Mouse (Mus musculus): ENCODE measurements around the gene Pagr1a. TPM values are rescaled to one million over a fixed set of nuclear protein-coding genes. Genes with fewer than 3 reads are reported as not detected.

Gene Pagr1a
- polyA plus RNA-seq, 1 experiment from 2014 or later: 45.6 TPM

GRCm38 (mm10) chr7:127017950-127018345, 796 bp upstream of the Pagr1a start:
- H3K4me2 ChIP-seq: peak overlapping the region; percentile 25
- H3K9ac ChIP-seq (ENCODE audit: low read depth, low read length): peak overlapping the region; percentile 35; the same call in 1 of the 2 replicates
- H3K27ac ChIP-seq (ENCODE audit: low read depth, low read length): peak overlapping the region; percentile 51
- no peaks in the 10 kb centered on the region for H3K27me3 ChIP-seq (replicated peaks; ENCODE audit: control insufficient read depth, insufficient read depth, low read length)
- no peak for ATAC-seq (replicated peaks; ENCODE audit: low FRiP score)
- WGBS: 50% methylated on average over 6 of the region's 6 CpGs
- no peaks in the 10 kb centered on the region for H3K9me3 ChIP-seq (ENCODE audit: control insufficient read depth, low read length)
- peaks cover 64% of the 10 kb centered on the region for H3K4me1 ChIP-seq (replicated peaks; ENCODE audit: control insufficient read depth, insufficient read depth, low read length)
- no peak overlapping the region for H3K4me3 ChIP-seq (ENCODE audit: low read depth, low read length)
- peaks cover 20% of the 10 kb centered on the region for H3K36me3 ChIP-seq (ENCODE audit: control insufficient read depth, insufficient read depth, low read length)
- DNase-seq (ENCODE audit: low spot score): no peak

GRCm38 (mm10) chr7:127016486-127016938, 640 bp downstream of the Pagr1a start:
- Histone ChIP-seq H3K36me3 (ENCODE audit: control insufficient read depth, insufficient read depth, low read length) (peaks cover 13% of the 10 kb centered on the region), H3K9me3 (ENCODE audit: control insufficient read depth, low read length) (no peaks in the 10 kb centered on the region), H3K4me1 (replicated peaks; ENCODE audit: control insufficient read depth, insufficient read depth, low read length) (peaks cover 52% of the 10 kb centered on the region), H3K4me2 (peak overlapping the region; percentile 98), H3K27me3 (replicated peaks; ENCODE audit: control insufficient read depth, insufficient read depth, low read length) (no peaks in the 10 kb centered on the region), H3K9ac (ENCODE audit: low read depth, low read length) (peak overlapping the region; percentile 94), H3K27ac (ENCODE audit: low read depth, low read length) (peak overlapping the region; percentile 95), H3K4me3 (ENCODE audit: low read depth, low read length) (peak overlapping the region; percentile 86)
- DNase-seq (ENCODE audit: low spot score): peak; percentile 78
- peak; percentile 60 for ATAC-seq (replicated peaks; ENCODE audit: low FRiP score)
- WGBS: 0% methylated on average over 22 of the region's 22 CpGs

GRCm38 (mm10) chr7:127016481-127016485, 869 bp downstream of the Pagr1a start, which contains the start of gene Pagr1b:
Gene Pagr1b, minus strand, starts transcription at chr7:127016484.
- peak within 1 kb of the TSS; percentile 94 for H3K9ac ChIP-seq (ENCODE audit: low read depth, low read length)
- H3K4me1 ChIP-seq (replicated peaks; ENCODE audit: control insufficient read depth, insufficient read depth, low read length): peaks cover 49% of the 10 kb centered on the region
- H3K9me3 ChIP-seq (ENCODE audit: control insufficient read depth, low read length): no peaks in the 10 kb centered on the region
- H3K27me3 ChIP-seq (replicated peaks; ENCODE audit: control insufficient read depth, insufficient read depth, low read length): no peaks in the 10 kb centered on the region
- H3K36me3 ChIP-seq (ENCODE audit: control insufficient read depth, insufficient read depth, low read length): peaks cover 13% of the 10 kb centered on the region
- peak within 1 kb of the TSS; percentile 95 for H3K27ac ChIP-seq (ENCODE audit: low read depth, low read length)
- no peak for ATAC-seq (replicated peaks; ENCODE audit: low FRiP score)
- peak within 1 kb of the TSS; percentile 98 for H3K4me2 ChIP-seq
- peak within 1 kb of the TSS; percentile 86 for H3K4me3 ChIP-seq (ENCODE audit: low read depth, low read length)
- DNase-seq (ENCODE audit: low spot score): no peak

- H3K9ac ChIP-seq (ENCODE audit: low read depth, low read length): peak overlapping the region; percentile 94
- H3K27ac ChIP-seq (ENCODE audit: low read depth, low read length): peak overlapping the region; percentile 95
- peak overlapping the region; percentile 86 for H3K4me3 ChIP-seq (ENCODE audit: low read depth, low read length)
- no peaks in the 10 kb centered on the region for H3K9me3 ChIP-seq (ENCODE audit: control insufficient read depth, low read length)
- DNase-seq (ENCODE audit: low spot score) (no peak), ATAC-seq (replicated peaks; ENCODE audit: low FRiP score) (peak; percentile 46)
- H3K4me2 ChIP-seq: peak overlapping the region; percentile 98
- no peaks in the 10 kb centered on the region for H3K27me3 ChIP-seq (replicated peaks; ENCODE audit: control insufficient read depth, insufficient read depth, low read length)
- peaks cover 47% of the 10 kb centered on the region for H3K4me1 ChIP-seq (replicated peaks; ENCODE audit: control insufficient read depth, insufficient read depth, low read length)
- WGBS: 3% methylated on average over 10 of the region's 10 CpGs
- peaks cover 13% of the 10 kb centered on the region for H3K36me3 ChIP-seq (ENCODE audit: control insufficient read depth, insufficient read depth, low read length)
These were observed 1.1 kb downstream of the Pagr1a start for GRCm38 (mm10) chr7:127016081-127016480.

GRCm38 (mm10) chr7:127014993-127015392, 2.2 kb downstream of the Pagr1a start:
- Histone ChIP-seq H3K4me3 (ENCODE audit: low read depth, low read length) (no peak overlapping the region; the same call in 1 of the 2 replicates), H3K4me1 (replicated peaks; ENCODE audit: control insufficient read depth, insufficient read depth, low read length) (peaks cover 37% of the 10 kb centered on the region), H3K27ac (ENCODE audit: low read depth, low read length) (no peak overlapping the region), H3K4me2 (peak overlapping the region; percentile 98), H3K9me3 (ENCODE audit: control insufficient read depth, low read length) (no peaks in the 10 kb centered on the region), H3K27me3 (replicated peaks; ENCODE audit: control insufficient read depth, insufficient read depth, low read length) (no peaks in the 10 kb centered on the region), H3K36me3 (ENCODE audit: control insufficient read depth, insufficient read depth, low read length) (peaks cover 13% of the 10 kb centered on the region), H3K9ac (ENCODE audit: low read depth, low read length) (no peak overlapping the region)
- ATAC-seq (replicated peaks; ENCODE audit: low FRiP score) (no peak), DNase-seq (ENCODE audit: low spot score) (no peak)
- WGBS: 92% methylated on average over 12 of the region's 12 CpGs

GRCm38 (mm10) chr7:127014320-127014719, 2.8 kb downstream of the Pagr1a start, which contains the start of gene Mvp:
Gene Mvp, minus strand, starts transcription at chr7:127014621.
- DNase-seq (ENCODE audit: low spot score): no peak
- H3K27me3 ChIP-seq (replicated peaks; ENCODE audit: control insufficient read depth, insufficient read depth, low read length): no peaks in the 10 kb centered on the region
- ATAC-seq (replicated peaks; ENCODE audit: low FRiP score): no peak
- 0 out of 2 replicates have a peak within 1 kb of the TSS, but pooled peaks have one; percentile 1 for H3K27ac ChIP-seq (ENCODE audit: low read depth, low read length)
- peaks cover 33% of the 10 kb centered on the region for H3K4me1 ChIP-seq (replicated peaks; ENCODE audit: control insufficient read depth, insufficient read depth, low read length)
- peak within 1 kb of the TSS; percentile 94 for H3K9ac ChIP-seq (ENCODE audit: low read depth, low read length)
- peak within 1 kb of the TSS; percentile 86 for H3K4me3 ChIP-seq (ENCODE audit: low read depth, low read length)
- H3K9me3 ChIP-seq (ENCODE audit: control insufficient read depth, low read length): no peaks in the 10 kb centered on the region
- WGBS: 31% methylated on average over 11 of the region's 11 CpGs
- H3K4me2 ChIP-seq: peak within 1 kb of the TSS; percentile 98
- peaks cover 13% of the 10 kb centered on the region for H3K36me3 ChIP-seq (ENCODE audit: control insufficient read depth, insufficient read depth, low read length)

- DNase-seq (ENCODE audit: low spot score): no peak
- peak overlapping the region; percentile 98 for H3K4me2 ChIP-seq
- H3K36me3 ChIP-seq (ENCODE audit: control insufficient read depth, insufficient read depth, low read length): peaks cover 13% of the 10 kb centered on the region
- ATAC-seq (replicated peaks; ENCODE audit: low FRiP score): no peak
- no peak overlapping the region for H3K9ac ChIP-seq (ENCODE audit: low read depth, low read length)
- peak overlapping the region; percentile 47; the same call in 1 of the 2 replicates for H3K4me3 ChIP-seq (ENCODE audit: low read depth, low read length)
- no peak overlapping the region for H3K27ac ChIP-seq (ENCODE audit: low read depth, low read length)
- H3K9me3 ChIP-seq (ENCODE audit: control insufficient read depth, low read length): no peaks in the 10 kb centered on the region
- H3K27me3 ChIP-seq (replicated peaks; ENCODE audit: control insufficient read depth, insufficient read depth, low read length): no peaks in the 10 kb centered on the region
- H3K4me1 ChIP-seq (replicated peaks; ENCODE audit: control insufficient read depth, insufficient read depth, low read length): peaks cover 41% of the 10 kb centered on the region
- WGBS: 90% methylated on average over 6 of the region's 6 CpGs
These were observed 3.8 kb downstream of the Pagr1a start for GRCm38 (mm10) chr7:127013385-127013784.

GRCm38 (mm10) chr7:127012845-127013244, 4.3 kb downstream of the Pagr1a start:
- Histone ChIP-seq H3K27me3 (replicated peaks; ENCODE audit: control insufficient read depth, insufficient read depth, low read length) (no peaks in the 10 kb centered on the region), H3K4me1 (replicated peaks; ENCODE audit: control insufficient read depth, insufficient read depth, low read length) (peaks cover 41% of the 10 kb centered on the region), H3K36me3 (ENCODE audit: control insufficient read depth, insufficient read depth, low read length) (peaks cover 13% of the 10 kb centered on the region), H3K9ac (ENCODE audit: low read depth, low read length) (no peak overlapping the region), H3K27ac (ENCODE audit: low read depth, low read length) (no peak overlapping the region), H3K4me2 (no peak overlapping the region), H3K9me3 (ENCODE audit: control insufficient read depth, low read length) (no peaks in the 10 kb centered on the region), H3K4me3 (ENCODE audit: low read depth, low read length) (no peak overlapping the region)
- no peak for DNase-seq (ENCODE audit: low spot score)
- no peak for ATAC-seq (replicated peaks; ENCODE audit: low FRiP score)
- WGBS: 91% methylated on average over 10 of the region's 10 CpGs

GRCm38 (mm10) chr7:127012374-127012773, 4.8 kb downstream of the Pagr1a start:
- ATAC-seq (replicated peaks; ENCODE audit: low FRiP score): no peak
- peaks cover 38% of the 10 kb centered on the region for H3K4me1 ChIP-seq (replicated peaks; ENCODE audit: control insufficient read depth, insufficient read depth, low read length)
- no peak overlapping the region for H3K27ac ChIP-seq (ENCODE audit: low read depth, low read length)
- H3K4me3 ChIP-seq (ENCODE audit: low read depth, low read length): no peak overlapping the region
- WGBS: 81% methylated on average over 6 of the region's 6 CpGs
- peaks cover 13% of the 10 kb centered on the region for H3K36me3 ChIP-seq (ENCODE audit: control insufficient read depth, insufficient read depth, low read length)
- no peak overlapping the region for H3K9ac ChIP-seq (ENCODE audit: low read depth, low read length)
- H3K27me3 ChIP-seq (replicated peaks; ENCODE audit: control insufficient read depth, insufficient read depth, low read length): no peaks in the 10 kb centered on the region
- no peak overlapping the region for H3K4me2 ChIP-seq
- no peaks in the 10 kb centered on the region for H3K9me3 ChIP-seq (ENCODE audit: control insufficient read depth, low read length)
- no peak for DNase-seq (ENCODE audit: low spot score)

Data from liver, embryonic 11.5 days (tissue).